Mouse (Mus musculus): Measurements from ENCODE around the gene Clec16a. TPM values are rescaled to one million over a fixed set of nuclear protein-coding genes. Genes with fewer than 3 reads are reported as not detected.

Gene Clec16a
- total RNA-seq, 2 experiments from 2014 or later = 69.3 to 71.5 TPM

- DNase-seq (ENCODE audit: extremely low spot score in 1 of 2, low spot score in 2 of 2) = no peak
- intact Hi-C loops (cut with DNase I) = loop anchor here (2.0 to 5.0 kb wide), 3 partner anchors 213 to 295 kb away; partner anchors contain the start of gene Socs1
Observed at GRCm38 (mm10) chr16:10571820-10572219, 26.7 kb downstream of the Clec16a start.

GRCm38 (mm10) chr16:10574936-10575335 is 29.8 kb downstream of the Clec16a start:
- DNase-seq (ENCODE audit: extremely low spot score in 1 of 2, low spot score in 2 of 2) = no peak
- intact Hi-C loops (cut with DNase I) = loop anchor here (5.0 kb wide), 2 partner anchors 272 to 292 kb away; no protein-coding TSS in a partner anchor

- no peak for DNase-seq (ENCODE audit: extremely low spot score in 1 of 2, low spot score in 2 of 2)
- intact Hi-C loops (cut with DNase I) = no loop called here
Observed at GRCm38 (mm10) chr16:10575915-10576314, 30.8 kb downstream of the Clec16a start.

GRCm38 (mm10) chr16:10577548-10577947 is 32.4 kb downstream of the Clec16a start:
- no peak for DNase-seq (ENCODE audit: extremely low spot score in 1 of 2, low spot score in 2 of 2)
- intact Hi-C loops (cut with DNase I) = no loop called here

GRCm38 (mm10) chr16:10578376-10578775 is 33.2 kb downstream of the Clec16a start:
- intact Hi-C loops (cut with DNase I) = no loop called here
- no peak for DNase-seq (ENCODE audit: extremely low spot score in 1 of 2, low spot score in 2 of 2)

GRCm38 (mm10) chr16:10581234-10581898 is 36.2 kb downstream of the Clec16a start:
- intact Hi-C loops (cut with DNase I) = no loop called here
- DNase-seq (ENCODE audit: extremely low spot score in 1 of 2, low spot score in 2 of 2) = no peak

- intact Hi-C loops (cut with DNase I) = no loop called here
- DNase-seq (ENCODE audit: extremely low spot score in 1 of 2, low spot score in 2 of 2) = no peak
Observed at GRCm38 (mm10) chr16:10585165-10585564, 40.0 kb downstream of the Clec16a start.

GRCm38 (mm10) chr16:10586546-10586945 is 41.4 kb downstream of the Clec16a start:
- DNase-seq (ENCODE audit: extremely low spot score in 1 of 2, low spot score in 2 of 2) = no peak
- intact Hi-C loops (cut with DNase I) = no loop called here

GRCm38 (mm10) chr16:10599888-10600740 is 55.0 kb downstream of the Clec16a start:
- intact Hi-C loops (cut with DNase I) = no loop called here
- DNase-seq (ENCODE audit: extremely low spot score in 1 of 2, low spot score in 2 of 2) = no peak

- no peak for DNase-seq (ENCODE audit: extremely low spot score in 1 of 2, low spot score in 2 of 2)
- intact Hi-C loops (cut with DNase I) = no loop called here
Observed at GRCm38 (mm10) chr16:10607802-10608201, 62.7 kb downstream of the Clec16a start.

GRCm38 (mm10) chr16:10609921-10610320 is 64.8 kb downstream of the Clec16a start:
- intact Hi-C loops (cut with DNase I) = no loop called here
- DNase-seq (ENCODE audit: extremely low spot score in 1 of 2, low spot score in 2 of 2) = no peak

- intact Hi-C loops (cut with DNase I) = no loop called here
Observed at GRCm38 (mm10) chr16:10610801-10611200, 65.7 kb downstream of the Clec16a start.

GRCm38 (mm10) chr16:10611306-10611705 is 66.2 kb downstream of the Clec16a start:
- DNase-seq (ENCODE audit: extremely low spot score in 1 of 2, low spot score in 2 of 2) = no peak
- intact Hi-C loops (cut with DNase I) = no loop called here

More at GRCm38 (mm10) chr16:10610801-10611200, 65.7 kb downstream of the Clec16a start:
- no peak for DNase-seq (ENCODE audit: extremely low spot score in 1 of 2, low spot score in 2 of 2)

- DNase-seq (ENCODE audit: extremely low spot score in 1 of 2, low spot score in 2 of 2) = no peak
- intact Hi-C loops (cut with DNase I) = no loop called here
Observed at GRCm38 (mm10) chr16:10613996-10614395, 68.9 kb downstream of the Clec16a start.

- peak in 1 of 2 experiments; percentile 27 for DNase-seq (ENCODE audit: extremely low spot score in 1 of 2, low spot score in 2 of 2)
- intact Hi-C loops (cut with DNase I) = no loop called here
Observed at GRCm38 (mm10) chr16:10620961-10621614, 75.9 kb downstream of the Clec16a start.

- no peak for DNase-seq (ENCODE audit: extremely low spot score in 1 of 2, low spot score in 2 of 2)
- intact Hi-C loops (cut with DNase I) = no loop called here
Observed at GRCm38 (mm10) chr16:10621710-10622109, 76.6 kb downstream of the Clec16a start.

GRCm38 (mm10) chr16:10626116-10626515 is 81.0 kb downstream of the Clec16a start:
- DNase-seq (ENCODE audit: extremely low spot score in 1 of 2, low spot score in 2 of 2) = no peak

GRCm38 (mm10) chr16:10627136-10627668 is 82.1 kb downstream of the Clec16a start:
- intact Hi-C loops (cut with DNase I) = no loop called here
- peak in 1 of 2 experiments; percentile 27 for DNase-seq (ENCODE audit: extremely low spot score in 1 of 2, low spot score in 2 of 2)

More at GRCm38 (mm10) chr16:10626116-10626515, 81.0 kb downstream of the Clec16a start:
- intact Hi-C loops (cut with DNase I) = no loop called here

GRCm38 (mm10) chr16:10628030-10628555 is 83.0 kb downstream of the Clec16a start:
- no peak for DNase-seq (ENCODE audit: extremely low spot score in 1 of 2, low spot score in 2 of 2)
- intact Hi-C loops (cut with DNase I) = no loop called here

Measured in left cerebral cortex, postnatal 10 days (tissue).